ENCODE assay signal across 8 mouse cellular contexts in the genomic region with DNA sequence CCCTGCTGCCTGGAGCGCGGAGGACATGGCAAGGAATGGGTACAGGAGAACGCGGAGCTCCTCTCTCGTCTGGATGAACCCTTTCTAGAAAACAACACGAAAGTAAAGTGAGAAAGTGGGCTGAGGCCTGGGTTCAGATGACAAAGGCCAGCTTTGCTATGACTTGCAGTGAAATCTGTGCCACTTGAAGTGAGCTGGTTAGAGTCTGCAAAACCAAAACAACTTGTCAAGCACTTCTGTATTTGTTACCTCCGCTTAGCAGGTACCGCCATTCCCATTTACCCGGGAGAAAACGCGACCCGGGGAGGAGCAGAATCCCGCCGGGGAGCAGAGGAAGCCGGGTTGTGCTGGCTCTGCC. TPM values are rescaled to one million over a fixed set of nuclear protein-coding genes. Genes with fewer than 3 reads are reported as not detected.
A peak's percentile ranks its signal among the peaks of the same experiment; 100 is the strongest.
DNase-seq lines count a peak whose midpoint lies in the region; ATAC-seq and TF ChIP-seq lines count a peak whose summit lies in the region.

No protein-coding gene starts in this region.

- no peak for ATAC-seq in liver, embryonic 13.5 days (ENCODE audit: low read depth)

- H3K4me2 ChIP-seq in liver, embryonic 13.5 days, result peak overlapping the region; percentile 86

- intact Hi-C loops in gastrocnemius, adult 2 months (cut with DNase I), result no loop called here

- peak overlapping the region; percentile 86 for H3K4me3 ChIP-seq in gastrocnemius, adult 2 months
- H3K4me3 ChIP-seq in testis, adult 2 months (ENCODE audit: control insufficient read depth, low read depth, low read length), result peak overlapping the region; percentile 80
- H3K4me3 ChIP-seq in liver, embryonic 13.5 days (replicated peaks), result peak overlapping the region; percentile 62

- peaks cover 18% of the 10 kb centered on the region for H3K4me1 ChIP-seq in testis, adult 2 months (ENCODE audit: control insufficient read depth, insufficient read depth, low read length)
- H3K4me1 ChIP-seq in liver, embryonic 13.5 days (replicated peaks), result peaks cover 19% of the 10 kb centered on the region

- no peak overlapping the region for H3K9ac ChIP-seq in liver, embryonic 13.5 days

- H3K27me3 ChIP-seq in testis, adult 2 months (ENCODE audit: control insufficient read depth, insufficient read depth, low read length), result no peaks in the 10 kb centered on the region; the same call in 1 of the 2 replicates
- peaks cover 85% of the 10 kb centered on the region for H3K27me3 ChIP-seq in liver, embryonic 13.5 days

- H3K36me3 ChIP-seq in testis, adult 2 months (ENCODE audit: control insufficient read depth, insufficient read depth, low read length), result no peaks in the 10 kb centered on the region
- H3K36me3 ChIP-seq in liver, embryonic 13.5 days, result no peaks in the 10 kb centered on the region

- no peak for DNase-seq in gastrocnemius, adult 2 months
- DNase-seq in gastrocnemius, adult 18-20 months (ENCODE audit: low spot score), result no peak
- DNase-seq in testis, postnatal 10 days (ENCODE audit: low spot score), result no peak
- no peak for DNase-seq in liver, embryonic 13.5 days
- DNase-seq in Muller cell, postnatal 12 days (ENCODE audit: inconsistent ontology term), result no peak
- DNase-seq in layer of hippocampus, adult 18-20 months (ENCODE audit: low spot score in 2 of 2), result no peak
- no peak for DNase-seq in right cerebral cortex, adult 18-20 months

- no peak for TF ChIP-seq CTCF in gastrocnemius, adult 2 months (IDR thresholded peaks at IDR 0.05)
- TF ChIP-seq CTCF in testis, adult 2 months (IDR thresholded peaks at IDR 0.05; ENCODE audit: control insufficient read depth, insufficient read depth, insufficient replicate concordance, low read depth, low read length), result no peak

- peak overlapping the region; percentile 77 for H3K27ac ChIP-seq in gastrocnemius, adult 2 months
- no peak overlapping the region for H3K27ac ChIP-seq in testis, adult 2 months (ENCODE audit: control insufficient read depth, insufficient read depth, low read depth, low read length)
- H3K27ac ChIP-seq in liver, embryonic 13.5 days, result no peak overlapping the region

- H3K9me3 ChIP-seq in liver, embryonic 13.5 days (replicated peaks), result no peaks in the 10 kb centered on the region

- WGBS in liver, embryonic 13.5 days (ENCODE audit: insufficient replicate concordance), result 11% methylated on average over 15 of the region's 15 CpGs

- no peak for TF ChIP-seq POLR2A in testis, adult 2 months (IDR thresholded peaks at IDR 0.05; ENCODE audit: control insufficient read depth, low read depth, low read length)

RNA-seq across cellular contexts. Expression of gene Glis1, which starts 0.4 kb away (rescaled TPM):
- total RNA-seq in gastrocnemius, adult 2 months (2021), result under 1 TPM; 0.15 to 0.20 TPM
- under 1 TPM; 0.38 to 0.53 TPM for total RNA-seq in gastrocnemius, adult 18-20 months (2021)
- 2.6 and 2.8 TPM in 2 replicates for polyA plus RNA-seq in testis, adult 2 months (2012; rRNA removed)
- 0.34 and 0.69 TPM in 2 replicates for polyA plus RNA-seq in liver, embryonic 13.5 days (2015; fragmentation: Nextera tagmentation; extraction: Ambion mirVana)
- total RNA-seq in layer of hippocampus, adult 18-20 months (2021), result 1 to 10 TPM; 2.1 to 2.4 TPM
